Mouse (Mus musculus) T-helper 1 cell (primary cell): ENCODE measurements at regions not wholly inside any gene's neighbourhood (a gene's known extent, or its start where the extent isn't known, plus 50 kb on each side); places are given as distances from the start of the nearest gene placed in this dataset.

ENCODE experiments used
- in situ Hi-C: fragments of 300-600 bp; cut with MboI, MseI; formaldehyde crosslinking; loops from one replicate; pipeline ENCODE4 v1.15.1; 2025; ENCODE audit warnings: high pct_unique_total_duplicates

- in situ Hi-C loops, result no loop called here
These were observed 405.7 kb downstream of the Ipmk start for GRCm38 (mm10) chr10:71753255-71753654.

GRCm38 (mm10) chr10:71754799-71755198 is 407.2 kb downstream of the Ipmk start:
- in situ Hi-C loops, result no loop called here

GRCm38 (mm10) chr10:71778903-71779302 is 431.3 kb downstream of the Ipmk start:
- in situ Hi-C loops, result no loop called here

GRCm38 (mm10) chr10:71789241-71789640 is 441.7 kb downstream of the Ipmk start:
- in situ Hi-C loops, result no loop called here

GRCm38 (mm10) chr10:71789936-71790335 is 442.4 kb downstream of the Ipmk start:
- in situ Hi-C loops, result no loop called here

GRCm38 (mm10) chr10:71798638-71799037 is 451.1 kb downstream of the Ipmk start:
- in situ Hi-C loops, result no loop called here

- in situ Hi-C loops, result no loop called here
These were observed 454.9 kb downstream of the Ipmk start for GRCm38 (mm10) chr10:71802457-71802856.

- in situ Hi-C loops, result no loop called here
These were observed 485.1 kb downstream of the Ipmk start for GRCm38 (mm10) chr10:71832633-71833032.

- in situ Hi-C loops, result no loop called here
These were observed 487.5 kb downstream of the Ipmk start for GRCm38 (mm10) chr10:71835018-71835417.

- in situ Hi-C loops, result no loop called here
These were observed 509.5 kb downstream of the Ipmk start for GRCm38 (mm10) chr10:71857089-71857488.

GRCm38 (mm10) chr10:71857518-71857973 is 510.0 kb downstream of the Ipmk start:
- in situ Hi-C loops, result no loop called here

GRCm38 (mm10) chr10:71893726-71894125 is 546.2 kb downstream of the Ipmk start:
- in situ Hi-C loops, result no loop called here

GRCm38 (mm10) chr10:71905029-71905428 is 557.5 kb downstream of the Ipmk start:
- in situ Hi-C loops, result no loop called here
